Mouse (Mus musculus): Measurements from ENCODE around the gene Cdh15. TPM values are rescaled to one million over a fixed set of nuclear protein-coding genes. Genes with fewer than 3 reads are reported as not detected.

Gene Cdh15
- not detected in 2 replicates for polyA plus RNA-seq (2012; rRNA removed; ENCODE audit: low replicate concordance)

DNA sequence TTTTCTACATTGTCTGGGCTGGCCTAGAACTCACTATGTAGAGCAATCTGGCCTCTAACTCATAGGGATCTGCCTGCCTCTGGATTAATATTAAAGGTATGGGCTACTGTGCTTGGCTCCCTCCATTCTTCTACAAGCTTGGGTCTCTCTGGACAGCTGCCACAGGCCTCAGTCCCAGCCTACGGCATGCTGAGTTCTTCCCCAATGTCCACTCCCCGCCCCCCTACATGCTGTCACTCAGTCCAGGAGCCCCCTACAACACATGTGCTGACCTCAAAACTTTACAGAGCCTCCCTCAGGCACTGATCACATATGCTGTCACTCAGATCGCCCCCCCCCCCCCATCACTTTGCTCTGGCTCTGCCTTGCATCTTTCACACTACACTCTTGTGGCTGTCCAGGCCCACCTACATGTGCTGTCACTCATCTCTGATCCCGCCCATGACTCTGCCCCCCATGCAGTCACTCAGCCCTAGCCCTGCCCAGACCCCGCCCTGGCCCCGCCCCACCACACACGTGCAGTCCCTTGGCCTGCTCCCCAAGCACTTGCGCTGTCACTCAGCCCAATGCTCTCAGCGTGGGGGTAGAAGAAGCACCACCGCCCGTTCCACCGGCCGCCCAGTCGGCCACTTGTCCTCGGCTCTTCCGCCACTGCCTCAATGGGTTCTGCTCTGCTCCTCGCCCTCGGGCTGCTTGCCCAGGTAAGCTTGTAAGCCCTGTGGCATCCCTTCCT, at the start of gene Cdh15:
TSS of gene Cdh15 (plus strand) at position 138 of the 733 bp plus-strand sequence.

Other genes starting within 250 kb of the Cdh15 start
- gene Galns, start 236.5 kb upstream of the Cdh15 start, polyA plus RNA-seq (2012; rRNA removed; ENCODE audit: low replicate concordance): 13.8 and 23.3 TPM in 2 replicates
- gene Trappc2l, start 236.3 kb upstream of the Cdh15 start, polyA plus RNA-seq (2012; rRNA removed; ENCODE audit: low replicate concordance): 150 and 176 TPM in 2 replicates
- gene Pabpn1l, start 225.2 kb upstream of the Cdh15 start, polyA plus RNA-seq (2012; rRNA removed; ENCODE audit: low replicate concordance): 0.21 TPM in 1 of 2 replicates, not detected in the other
- gene Cbfa2t3, start 148.9 kb upstream of the Cdh15 start, polyA plus RNA-seq (2012; rRNA removed; ENCODE audit: low replicate concordance): 8.3 and 9.0 TPM in 2 replicates
- gene Acsf3, start 72.5 kb upstream of the Cdh15 start, polyA plus RNA-seq (2012; rRNA removed; ENCODE audit: low replicate concordance): 32.6 and 42.7 TPM in 2 replicates
- 34.4 and 43.1 TPM in 2 replicates for gene Ankrd11, start 194.3 kb downstream of the Cdh15 start, polyA plus RNA-seq (2012; rRNA removed; ENCODE audit: low replicate concordance)
- 151 and 211 TPM in 2 replicates for gene Spg7, start 215.0 kb downstream of the Cdh15 start, polyA plus RNA-seq (2012; rRNA removed; ENCODE audit: low replicate concordance)